Mouse (Mus musculus): ENCODE results near the gene Wrap53.

GRCm38 (mm10) chr11:69590622-69591021 lies 10.6 kb upstream of the Wrap53 start:
- no peak for TF ChIP-seq CTCF (IDR thresholded peaks at IDR 0.05; ENCODE audit: insufficient read depth, low read length)
- TF ChIP-seq POLR2A (IDR thresholded peaks at IDR 0.05; ENCODE audit: borderline replicate concordance, extremely low read depth, low read depth, low read length), result no peak

Measured in lung, adult 2 months (tissue).